Mouse (Mus musculus): ENCODE data around the gene Cox6b1. TPM values are rescaled to one million over a fixed set of nuclear protein-coding genes. Genes with fewer than 3 reads are reported as not detected.
A peak's percentile ranks its signal among the peaks of the same experiment; 100 is the strongest.

Cox6b1 gene
- total RNA-seq, 2 experiments from 2014 or later: 783 to 807 TPM

GRCm38 (mm10) chr7:30613529-30614112 lies 12.3 kb downstream of the Cox6b1 start:
- peak; percentile 44 to 63 for DNase-seq (ENCODE audit: low spot score in 2 of 2)

GRCm38 (mm10) chr7:30612654-30613402 lies 13.1 kb downstream of the Cox6b1 start, which contains the start of gene Upk1a:
Gene Upk1a (minus strand): TSS chr7:30612847.
- intact Hi-C loops (cut with DNase I): loop anchor here (2.0 to 10.0 kb wide), 2 partner anchors 24 to 242 kb away; partner anchors contain the start of genes Ffar3 and Kmt2b
- DNase-seq (ENCODE audit: low spot score in 2 of 2): no peak

More at GRCm38 (mm10) chr7:30613529-30614112, 12.3 kb downstream of the Cox6b1 start:
- intact Hi-C loops (cut with DNase I): loop anchor here (2.0 to 10.0 kb wide), 2 partner anchors 25 to 241 kb away; partner anchors contain the start of genes Ffar3 and Kmt2b

- intact Hi-C loops (cut with DNase I): loop anchor here (10.0 kb wide), 1 partner anchor 245 kb away; the partner anchor contains the start of gene Ffar3
- DNase-seq (ENCODE audit: low spot score in 2 of 2): no peak
Measured at GRCm38 (mm10) chr7:30610043-30610442, 15.9 kb downstream of the Cox6b1 start.

DNA sequence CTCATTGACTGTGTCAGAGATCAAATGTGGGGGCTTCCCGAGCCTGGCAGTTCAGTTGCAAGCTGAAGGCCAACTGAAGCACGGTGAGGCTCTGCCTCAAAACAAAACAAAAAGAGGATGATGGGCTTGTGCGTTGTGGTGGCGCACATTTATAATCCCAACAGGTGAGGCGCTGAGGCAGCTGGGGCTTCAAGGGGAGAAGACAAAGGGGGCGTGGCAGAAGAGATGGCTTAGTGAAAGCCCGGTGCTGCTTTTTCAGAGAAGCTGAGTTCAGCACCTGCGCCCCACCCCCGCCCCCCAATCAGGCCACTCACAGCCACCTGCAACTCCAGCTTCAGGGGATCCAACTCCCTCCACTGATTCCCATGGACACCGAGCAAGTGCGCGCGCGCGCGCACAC lies 17.5 kb downstream of the Cox6b1 start:
- intact Hi-C loops (cut with DNase I): no loop called here
- no peak for DNase-seq (ENCODE audit: low spot score in 2 of 2)

GRCm38 (mm10) chr7:30607706-30608309 lies 18.1 kb downstream of the Cox6b1 start:
- peak; percentile 43 to 52 for DNase-seq (ENCODE audit: low spot score in 2 of 2)
- intact Hi-C loops (cut with DNase I): no loop called here

DNA sequence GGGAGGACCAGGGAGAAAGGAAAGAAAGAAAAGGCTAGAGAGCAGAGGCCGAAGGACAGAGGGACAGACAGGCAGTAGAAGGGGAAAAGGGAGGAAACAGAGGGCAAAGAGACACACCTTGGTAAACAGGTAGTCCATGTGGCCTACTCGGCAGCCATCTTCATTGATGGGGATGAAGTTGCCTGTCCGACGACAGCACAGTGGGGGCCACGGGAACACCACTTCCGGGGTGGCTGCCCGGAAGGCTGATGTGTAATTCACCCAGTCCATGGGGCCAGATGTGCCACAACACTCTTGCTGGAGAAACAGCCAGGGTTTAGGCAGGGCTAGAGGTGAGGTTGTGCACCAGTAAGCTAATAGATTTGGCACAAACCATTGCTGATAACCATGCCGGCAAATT lies 21.0 kb downstream of the Cox6b1 start:
- intact Hi-C loops (cut with DNase I): no loop called here
- no peak for DNase-seq (ENCODE audit: low spot score in 2 of 2)

- intact Hi-C loops (cut with DNase I): no loop called here
- DNase-seq (ENCODE audit: low spot score in 2 of 2): no peak
Measured at GRCm38 (mm10) chr7:30604424-30604823, 21.5 kb downstream of the Cox6b1 start.

DNA sequence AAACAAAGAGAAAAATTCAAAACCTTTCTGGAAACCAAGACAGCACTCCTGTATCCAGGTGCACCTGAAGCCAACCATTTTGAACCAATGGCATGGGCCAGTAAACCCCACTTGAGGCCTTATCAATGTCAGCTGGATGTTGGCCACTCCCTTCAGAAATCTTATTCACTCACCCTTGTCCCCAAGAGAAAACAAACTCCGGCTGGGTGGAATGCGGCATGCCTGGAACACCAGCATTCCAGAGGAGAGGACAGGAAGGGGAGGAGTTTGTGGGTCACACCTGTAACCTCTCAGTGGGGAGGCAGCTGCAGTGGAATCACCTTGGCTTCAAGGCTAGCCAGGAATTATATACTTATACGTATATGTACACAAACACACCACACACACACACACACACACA lies 23.4 kb downstream of the Cox6b1 start:
- intact Hi-C loops (cut with DNase I): no loop called here

GRCm38 (mm10) chr7:30600651-30601050 lies 25.3 kb downstream of the Cox6b1 start:
- no peak for DNase-seq (ENCODE audit: low spot score in 2 of 2)
- intact Hi-C loops (cut with DNase I): no loop called here

More for the DNA sequence above, 23.4 kb downstream of the Cox6b1 start:
- no peak for DNase-seq (ENCODE audit: low spot score in 2 of 2)

DNA sequence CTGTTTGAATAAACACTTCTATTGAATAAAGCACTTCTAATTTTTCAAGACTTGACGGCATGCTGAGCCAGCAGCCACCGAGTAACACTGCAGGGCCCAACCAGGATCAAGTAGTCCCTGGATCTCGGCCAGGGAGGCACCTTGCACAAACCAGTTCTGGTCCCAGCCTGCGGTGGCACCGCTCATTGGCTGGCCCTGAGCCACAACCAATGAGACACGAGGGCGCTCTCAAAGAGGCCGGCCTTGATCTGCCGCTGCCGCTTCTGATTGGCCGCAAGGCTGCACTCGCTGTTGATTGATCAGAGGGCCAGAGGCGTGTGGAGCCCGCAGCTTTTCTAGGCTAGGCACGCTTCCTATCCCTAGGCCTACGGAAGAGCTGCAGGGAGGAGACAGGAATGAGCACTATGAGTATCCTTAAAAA lies 26.0 kb downstream of the Cox6b1 start:
- DNase-seq (ENCODE audit: low spot score in 2 of 2): peak; percentile 92 to 95
- intact Hi-C loops (cut with DNase I): no loop called here

GRCm38 (mm10) chr7:30598786-30599185 lies 27.2 kb downstream of the Cox6b1 start, which contains the start of gene Zbtb32:
Gene Zbtb32 (minus strand): TSS chr7:30598909.
- no peak for DNase-seq (ENCODE audit: low spot score in 2 of 2)
- intact Hi-C loops (cut with DNase I): no loop called here

DNA sequence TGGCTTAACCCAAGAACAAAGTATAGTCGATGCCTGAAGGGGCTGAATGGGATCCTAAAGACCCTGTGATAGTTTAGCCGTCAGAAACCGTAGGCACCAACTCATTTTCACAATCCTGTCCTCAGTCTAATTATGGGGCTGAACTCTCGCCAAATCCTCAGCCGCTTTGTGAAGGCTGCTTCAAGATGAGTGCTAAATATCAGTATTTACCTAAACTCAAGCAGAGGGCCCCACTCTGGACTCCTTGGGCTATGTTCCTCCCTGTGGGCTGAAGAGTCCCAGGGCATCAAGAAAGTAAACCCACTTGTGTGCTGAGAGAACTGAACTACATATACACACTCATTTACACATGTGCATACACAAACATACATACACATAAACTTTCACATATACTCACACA lies 29.1 kb downstream of the Cox6b1 start:
- intact Hi-C loops (cut with DNase I): no loop called here
- DNase-seq (ENCODE audit: low spot score in 2 of 2): no peak

DNA sequence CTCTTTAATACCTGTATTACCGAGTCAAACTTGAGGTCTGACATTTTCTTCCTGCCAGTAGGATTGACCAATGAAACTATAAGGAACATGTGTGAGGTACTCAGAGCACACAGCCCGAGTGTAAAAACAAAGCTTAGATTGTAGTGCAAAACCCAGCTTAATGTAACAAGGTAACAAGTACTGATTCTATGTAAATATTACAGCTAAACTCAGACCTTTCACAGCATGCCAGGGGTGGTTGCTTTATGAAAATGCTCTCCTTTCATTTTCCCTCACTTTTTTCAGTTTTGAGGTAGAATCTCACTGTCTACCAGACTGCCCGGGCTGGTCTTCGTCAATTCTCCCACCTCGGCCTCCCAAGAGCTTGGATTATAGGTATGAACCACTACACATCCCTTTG lies 29.9 kb downstream of the Cox6b1 start:
- intact Hi-C loops (cut with DNase I): no loop called here
- no peak for DNase-seq (ENCODE audit: low spot score in 2 of 2)

GRCm38 (mm10) chr7:30594510-30595024 lies 31.4 kb downstream of the Cox6b1 start:
- DNase-seq (ENCODE audit: low spot score in 2 of 2): no peak
- intact Hi-C loops (cut with DNase I): no loop called here

DNA sequence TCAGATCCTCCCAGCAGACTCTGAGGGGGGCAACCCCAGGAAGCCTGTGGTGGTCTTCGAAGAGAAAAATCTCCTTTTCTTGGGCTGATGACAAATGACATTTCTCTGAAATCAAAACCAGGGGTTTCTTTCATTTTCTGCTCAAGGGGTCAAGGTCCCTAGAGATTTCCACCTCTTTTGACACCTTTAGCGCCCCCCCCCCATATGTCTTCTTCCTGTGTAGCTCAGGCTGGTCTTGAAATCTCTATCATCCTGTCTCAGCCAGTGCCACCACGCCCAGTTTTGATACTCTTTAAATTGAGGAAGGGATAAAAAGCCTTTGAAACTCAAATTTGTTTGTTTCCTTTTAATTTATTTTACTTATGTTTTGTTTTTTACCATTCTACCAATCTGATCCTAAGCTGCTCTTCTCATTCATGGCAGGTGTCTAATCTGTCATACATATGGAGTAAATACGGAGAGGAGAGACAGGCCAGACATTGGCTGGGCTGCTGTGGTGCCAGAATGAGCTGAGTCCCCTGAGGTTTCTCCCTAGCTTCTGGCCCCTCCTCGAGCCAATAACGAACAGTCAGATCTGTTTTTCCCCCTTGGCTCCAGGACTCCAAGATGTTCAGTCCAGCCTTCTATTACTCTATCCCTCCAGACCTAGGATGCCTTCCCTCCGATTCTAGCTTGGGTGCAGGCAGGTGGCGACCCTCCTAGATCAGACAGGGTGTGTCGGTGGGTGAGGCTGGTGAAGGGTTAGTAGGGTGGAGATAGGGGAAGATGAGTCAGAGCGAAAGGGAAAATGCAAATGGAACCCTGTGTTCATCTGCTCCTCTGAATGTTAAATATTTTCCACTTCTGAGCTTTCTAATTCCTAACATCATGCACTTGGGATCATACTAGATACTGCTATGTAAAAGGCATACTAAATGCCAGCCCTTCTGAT lies 32.1 kb downstream of the Cox6b1 start:
- DNase-seq (ENCODE audit: low spot score in 2 of 2): no peak
- intact Hi-C loops (cut with DNase I): no loop called here

DNA sequence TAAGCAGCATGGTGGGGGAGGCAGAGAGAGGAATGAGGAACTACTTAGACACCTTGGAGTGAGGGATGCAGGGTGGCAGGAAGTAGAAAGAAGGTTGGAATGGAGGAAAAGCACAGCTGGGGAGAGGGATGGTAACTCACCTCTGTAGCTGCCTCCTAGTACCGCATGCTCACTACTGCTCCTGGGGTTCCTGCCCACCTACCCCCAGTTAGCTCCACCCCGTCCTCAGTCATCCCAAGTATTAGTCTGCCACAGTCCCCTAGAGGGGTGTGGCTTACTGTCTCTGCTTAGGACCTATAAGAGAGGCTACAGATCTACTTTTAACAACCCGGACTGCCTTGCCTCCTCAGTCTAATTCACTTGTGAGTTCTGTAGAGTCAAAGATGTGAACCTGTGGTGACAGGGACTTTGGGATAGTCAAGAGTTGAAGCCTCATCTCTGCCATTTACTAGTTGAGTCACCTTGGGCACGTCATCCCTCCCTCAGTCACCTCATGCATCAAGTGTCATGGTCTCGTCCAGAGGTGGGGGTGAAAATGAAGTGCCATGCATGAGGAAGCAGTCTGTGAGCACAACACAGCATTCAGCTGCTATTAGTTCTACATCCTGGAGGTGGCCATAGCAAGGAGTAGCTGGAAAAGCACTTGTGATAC lies 33.1 kb downstream of the Cox6b1 start:
- DNase-seq (ENCODE audit: low spot score in 2 of 2): no peak
- intact Hi-C loops (cut with DNase I): no loop called here

DNA sequence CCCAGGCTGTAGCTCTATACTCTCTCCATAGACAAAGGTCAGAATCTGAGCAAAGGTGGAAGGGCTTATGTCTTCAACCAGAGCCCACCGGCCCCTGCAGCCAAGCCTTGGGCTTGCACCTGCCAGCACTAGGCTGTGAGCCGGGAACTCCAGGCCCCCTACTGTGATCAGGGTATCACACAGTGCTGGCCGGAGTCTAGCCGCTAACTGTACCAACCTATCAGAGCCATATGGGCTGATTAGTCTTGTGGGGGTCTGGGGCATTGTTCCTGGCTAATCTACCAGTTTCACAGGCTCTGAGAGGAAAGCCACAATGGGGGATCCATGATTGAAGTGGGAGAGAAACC lies 34.4 kb downstream of the Cox6b1 start:
- intact Hi-C loops (cut with DNase I): no loop called here
- DNase-seq (ENCODE audit: low spot score in 2 of 2): no peak

GRCm38 (mm10) chr7:30590927-30591604 lies 34.9 kb downstream of the Cox6b1 start:
- no peak for DNase-seq (ENCODE audit: low spot score in 2 of 2)
- intact Hi-C loops (cut with DNase I): no loop called here

Data from left cerebral cortex, postnatal 14 days (tissue).